Mouse (Mus musculus): ENCODE results near the gene Igfbpl1. TPM values are rescaled to one million over a fixed set of nuclear protein-coding genes. Genes with fewer than 3 reads are reported as not detected.

Gene Igfbpl1
- polyA plus RNA-seq, 1 experiment from 2014 or later, result 0.25 TPM

DNA sequence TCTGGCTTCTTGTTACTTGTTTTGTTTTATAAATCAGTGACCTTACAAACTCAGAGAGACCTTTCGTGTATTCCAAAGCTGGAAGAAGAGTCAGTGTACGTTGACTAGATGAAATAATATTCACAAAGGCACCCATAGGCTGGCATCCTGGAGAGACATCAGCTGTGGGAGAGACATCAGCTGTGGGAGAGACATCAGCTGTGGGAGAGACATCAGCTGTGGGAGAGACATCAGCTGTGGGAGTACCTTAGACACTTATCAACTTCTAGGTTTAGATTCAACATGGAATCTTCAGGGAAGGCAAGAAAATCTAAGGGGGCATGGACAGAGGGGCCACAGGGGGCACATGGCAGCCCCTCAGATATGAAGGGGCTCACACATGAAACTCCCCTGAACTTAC, 19.5 kb upstream of the Igfbpl1 start:
- Histone ChIP-seq H3K4me1 (peaks cover 17% of the 10 kb centered on the region), H3K27me3 (peaks cover 62% of the 10 kb centered on the region), H3K4me3 (no peak overlapping the region), H3K4me2 (replicated peaks) (no peak overlapping the region), H3K9me3 (no peaks in the 10 kb centered on the region), H3K36me3 (no peaks in the 10 kb centered on the region), H3K9ac (no peak overlapping the region), H3K27ac (no peak overlapping the region)
- 90% methylated on average over 2 of the region's 2 CpGs for WGBS
- ATAC-seq (ENCODE audit: low FRiP score, low read depth), result no peak

DNA sequence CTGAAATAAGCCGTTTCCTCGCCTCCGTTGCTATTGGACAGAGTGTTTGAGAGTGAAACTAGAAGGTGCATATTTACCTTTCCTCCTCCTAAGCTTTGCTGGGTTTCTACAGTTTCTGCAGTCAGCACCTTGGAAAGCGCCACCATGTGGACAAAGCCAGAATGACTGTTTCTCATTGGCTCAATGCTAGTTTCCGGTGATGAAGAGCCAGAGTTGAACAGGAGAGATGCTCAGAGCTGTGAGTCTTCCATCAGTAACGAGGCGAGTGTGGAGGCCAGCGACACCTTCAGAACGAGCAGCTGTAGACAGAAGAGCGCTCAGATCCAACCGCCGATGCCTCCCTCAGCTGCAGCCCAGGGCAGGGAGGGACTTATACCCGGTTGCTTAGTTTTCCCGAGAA, 17.6 kb upstream of the Igfbpl1 start:
- H3K27me3 ChIP-seq, result peaks cover 46% of the 10 kb centered on the region

DNA sequence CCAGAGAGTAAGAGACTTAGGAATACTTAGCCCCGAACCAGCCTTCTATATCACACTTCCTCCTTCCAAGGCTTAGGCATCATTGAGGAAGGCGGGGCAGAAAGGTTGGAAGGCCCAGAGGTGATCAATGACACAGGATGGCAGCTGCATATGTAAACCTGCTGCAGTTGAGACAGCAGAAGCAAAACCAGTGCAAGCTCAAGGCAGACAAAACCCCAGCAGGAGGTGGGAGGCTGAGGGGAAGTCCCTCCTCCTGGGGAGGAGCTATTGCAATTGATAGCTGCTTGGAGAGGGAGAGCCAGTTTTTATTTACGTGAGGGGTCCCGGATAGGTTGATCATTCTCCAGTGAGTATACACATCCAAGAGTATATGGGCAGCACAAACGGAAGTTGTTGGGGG, 6.7 kb upstream of the Igfbpl1 start:
- 35% methylated on average over 5 of the region's 5 CpGs for WGBS
- H3K27me3 ChIP-seq, result peaks cover 35% of the 10 kb centered on the region
- H3K4me2 ChIP-seq (replicated peaks), result no peak overlapping the region
- no peaks in the 10 kb centered on the region for H3K4me1 ChIP-seq
- no peak overlapping the region for H3K27ac ChIP-seq
- ATAC-seq (ENCODE audit: low FRiP score, low read depth), result no peak
- H3K36me3 ChIP-seq, result no peaks in the 10 kb centered on the region
- H3K4me3 ChIP-seq, result no peak overlapping the region
- H3K9me3 ChIP-seq, result no peaks in the 10 kb centered on the region
- no peak overlapping the region for H3K9ac ChIP-seq

More for the DNA sequence above, 17.6 kb upstream of the Igfbpl1 start:
- peaks cover 14% of the 10 kb centered on the region for H3K4me1 ChIP-seq
- H3K4me2 ChIP-seq (replicated peaks), result no peak overlapping the region
- H3K4me3 ChIP-seq, result no peak overlapping the region
- H3K9me3 ChIP-seq, result no peaks in the 10 kb centered on the region
- no peak overlapping the region for H3K27ac ChIP-seq
- 46% methylated on average over 14 of the region's 14 CpGs for WGBS
- H3K9ac ChIP-seq, result no peak overlapping the region
- no peaks in the 10 kb centered on the region for H3K36me3 ChIP-seq
- no peak for ATAC-seq (ENCODE audit: low FRiP score, low read depth)

DNA sequence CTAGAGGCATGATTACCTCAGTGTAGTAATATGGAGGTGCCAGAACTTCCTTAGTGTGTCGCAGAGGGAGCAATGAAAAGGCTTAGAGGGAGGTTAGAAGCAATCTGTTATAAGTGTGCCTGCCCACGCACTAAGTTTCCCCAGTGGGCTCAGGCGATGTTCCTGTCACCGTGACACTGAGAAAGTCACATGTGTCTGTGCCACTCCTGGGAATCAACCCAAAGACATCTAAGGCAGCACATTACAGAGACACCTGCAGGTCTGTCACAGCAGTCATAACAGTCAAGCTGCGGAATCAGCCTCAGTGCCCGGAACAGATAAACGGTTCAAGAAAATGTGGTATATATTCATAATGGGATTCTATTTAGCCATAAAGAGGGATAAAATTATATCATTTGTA, 5.3 kb upstream of the Igfbpl1 start:
- Histone ChIP-seq H3K9ac (no peak overlapping the region), H3K4me1 (0 out of 2 replicates have a peak, but pooled peaks cover under 1% of the 10 kb centered on the region), H3K9me3 (no peaks in the 10 kb centered on the region), H3K4me2 (replicated peaks) (no peak overlapping the region), H3K27ac (no peak overlapping the region), H3K4me3 (no peak overlapping the region), H3K27me3 (peaks cover 49% of the 10 kb centered on the region), H3K36me3 (no peaks in the 10 kb centered on the region)
- ATAC-seq (ENCODE audit: low FRiP score, low read depth), result no peak
- 84% methylated on average over 7 of the region's 7 CpGs for WGBS

DNA sequence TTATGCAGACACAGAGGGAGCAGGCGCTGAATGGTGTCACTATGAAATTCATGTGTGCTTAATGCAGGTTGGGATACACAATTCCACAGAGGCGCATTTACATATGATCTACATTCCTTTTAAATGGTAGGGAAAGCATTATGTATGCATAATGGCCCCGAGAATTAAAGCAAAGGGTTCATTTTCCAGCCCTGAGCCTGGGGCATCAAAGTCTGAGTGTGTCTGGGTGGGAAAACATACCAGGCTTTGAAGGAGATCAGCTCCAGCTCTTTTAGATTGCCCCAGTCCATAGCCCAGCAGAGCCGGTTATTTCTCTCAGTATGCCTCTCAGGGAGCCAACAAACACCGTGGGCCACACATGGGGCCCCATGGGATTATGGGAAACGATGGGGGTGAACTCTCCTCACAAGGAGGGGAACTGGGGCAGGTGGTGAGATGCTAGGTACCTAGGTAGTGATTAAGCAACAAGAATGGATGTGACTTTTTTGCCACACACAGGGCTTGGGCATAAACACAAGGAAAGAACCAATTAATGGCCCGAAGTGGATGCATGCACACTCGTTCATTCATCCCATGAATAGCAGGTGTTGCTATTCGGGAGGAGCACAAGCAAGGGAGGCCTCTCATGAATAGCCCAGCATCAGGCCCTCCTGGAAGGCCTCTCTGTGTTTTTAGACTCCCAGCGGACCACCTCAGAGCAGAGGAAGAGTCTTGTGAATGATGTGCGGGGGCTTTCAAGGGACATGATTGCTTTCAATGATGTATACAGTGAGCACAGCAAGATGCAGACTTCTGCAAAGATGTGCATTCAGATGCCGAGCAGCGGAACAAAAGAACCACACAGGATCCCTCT, 3.4 kb upstream of the Igfbpl1 start:
- no peak for ATAC-seq (ENCODE audit: low FRiP score, low read depth)
- Histone ChIP-seq H3K9ac (no peak overlapping the region), H3K36me3 (no peaks in the 10 kb centered on the region), H3K4me2 (replicated peaks) (no peak overlapping the region), H3K27me3 (peaks cover 68% of the 10 kb centered on the region), H3K4me1 (peaks cover 9% of the 10 kb centered on the region), H3K27ac (no peak overlapping the region), H3K4me3 (no peak overlapping the region), H3K9me3 (no peaks in the 10 kb centered on the region)
- 57% methylated on average over 13 of the region's 13 CpGs for WGBS

DNA sequence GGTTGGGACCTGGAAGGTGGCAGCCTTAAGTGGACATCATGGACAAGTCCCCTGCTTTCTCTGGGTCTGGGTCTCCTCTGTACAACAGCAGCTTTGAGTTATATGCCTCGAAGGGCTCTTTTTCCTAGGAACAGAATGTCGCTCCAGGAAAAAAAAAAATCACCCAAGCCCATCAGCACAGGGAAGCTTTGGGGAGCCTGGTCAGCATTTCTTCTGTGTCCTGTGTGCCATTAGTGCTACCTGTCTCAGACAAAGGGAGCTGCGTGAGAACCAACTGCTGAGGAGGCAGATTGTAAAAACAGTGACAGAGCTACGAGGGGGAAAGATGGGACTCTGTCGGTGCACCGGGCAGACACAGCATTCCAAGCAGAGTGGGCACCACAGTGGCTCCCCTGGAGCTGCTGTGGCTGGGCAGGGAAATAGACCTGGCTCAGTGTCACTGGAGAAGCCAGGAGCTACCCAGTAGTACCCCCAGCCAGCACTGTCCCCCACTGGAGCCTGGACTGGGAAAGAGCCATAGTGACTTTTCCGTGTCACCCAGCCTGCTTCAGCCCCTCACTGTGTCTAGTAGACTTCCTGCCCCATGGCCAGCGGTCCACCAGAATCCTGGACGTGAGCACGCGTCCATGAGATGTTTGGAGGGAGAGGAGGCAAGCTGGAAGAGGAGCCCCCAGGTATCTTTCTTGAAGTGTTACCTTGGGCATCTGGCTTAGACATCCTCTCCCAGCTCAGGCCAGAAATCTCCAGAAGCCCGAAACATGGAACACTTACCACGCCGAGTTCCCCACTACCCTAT, 1.8 kb downstream of the Igfbpl1 start:
- no peak overlapping the region for H3K4me3 ChIP-seq
- H3K4me1 ChIP-seq, result peaks cover 29% of the 10 kb centered on the region
- ATAC-seq (ENCODE audit: low FRiP score, low read depth), result no peak
- H3K9me3 ChIP-seq, result no peaks in the 10 kb centered on the region
- no peak overlapping the region for H3K9ac ChIP-seq
- H3K36me3 ChIP-seq, result no peaks in the 10 kb centered on the region
- H3K27me3 ChIP-seq, result peaks cover 90% of the 10 kb centered on the region
- no peak overlapping the region for H3K27ac ChIP-seq
- WGBS, result 25% methylated on average over 14 of the region's 14 CpGs
- H3K4me2 ChIP-seq (replicated peaks), result no peak overlapping the region

DNA sequence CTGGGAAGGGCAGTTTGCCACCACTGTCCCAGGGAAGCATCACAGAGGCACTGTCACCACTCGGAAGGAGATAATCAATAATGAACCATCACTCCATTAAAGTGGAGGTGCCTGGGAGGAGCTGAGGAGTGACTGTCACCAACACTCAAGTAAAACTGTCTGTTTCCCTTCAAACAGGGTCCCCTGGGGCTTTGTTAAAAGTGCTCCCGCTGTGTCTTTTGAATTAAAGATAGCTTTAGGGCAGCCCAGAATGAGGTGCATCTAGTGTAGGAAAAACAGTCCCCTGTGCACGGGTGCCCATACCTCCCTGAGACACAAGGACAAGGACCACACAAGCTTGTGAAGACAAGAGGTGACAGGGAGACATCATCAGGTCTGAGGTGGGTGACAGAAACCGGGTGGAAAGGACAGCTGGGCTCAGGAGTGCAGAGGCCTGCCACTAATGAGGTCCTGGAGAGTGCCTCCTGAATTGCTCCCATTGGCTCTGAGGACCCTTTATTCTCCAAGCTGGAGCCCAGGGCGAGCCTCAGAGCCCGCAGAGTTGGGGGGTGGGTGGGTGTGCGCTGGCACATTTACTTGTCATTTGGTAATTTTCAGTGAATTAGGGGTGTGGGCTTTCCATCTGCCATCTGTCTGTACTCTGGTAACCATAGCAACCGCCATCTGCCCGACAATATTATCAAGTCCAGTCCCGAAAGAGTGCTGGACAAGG, 2.5 kb downstream of the Igfbpl1 start:
- Histone ChIP-seq H3K4me1 (peaks cover 36% of the 10 kb centered on the region), H3K27me3 (peaks cover 82% of the 10 kb centered on the region), H3K9me3 (no peaks in the 10 kb centered on the region), H3K36me3 (no peaks in the 10 kb centered on the region), H3K4me3 (no peak overlapping the region), H3K27ac (no peak overlapping the region), H3K9ac (no peak overlapping the region), H3K4me2 (replicated peaks) (no peak overlapping the region)
- 5% methylated on average over 10 of the region's 10 CpGs for WGBS
- ATAC-seq (ENCODE audit: low FRiP score, low read depth), result no peak

DNA sequence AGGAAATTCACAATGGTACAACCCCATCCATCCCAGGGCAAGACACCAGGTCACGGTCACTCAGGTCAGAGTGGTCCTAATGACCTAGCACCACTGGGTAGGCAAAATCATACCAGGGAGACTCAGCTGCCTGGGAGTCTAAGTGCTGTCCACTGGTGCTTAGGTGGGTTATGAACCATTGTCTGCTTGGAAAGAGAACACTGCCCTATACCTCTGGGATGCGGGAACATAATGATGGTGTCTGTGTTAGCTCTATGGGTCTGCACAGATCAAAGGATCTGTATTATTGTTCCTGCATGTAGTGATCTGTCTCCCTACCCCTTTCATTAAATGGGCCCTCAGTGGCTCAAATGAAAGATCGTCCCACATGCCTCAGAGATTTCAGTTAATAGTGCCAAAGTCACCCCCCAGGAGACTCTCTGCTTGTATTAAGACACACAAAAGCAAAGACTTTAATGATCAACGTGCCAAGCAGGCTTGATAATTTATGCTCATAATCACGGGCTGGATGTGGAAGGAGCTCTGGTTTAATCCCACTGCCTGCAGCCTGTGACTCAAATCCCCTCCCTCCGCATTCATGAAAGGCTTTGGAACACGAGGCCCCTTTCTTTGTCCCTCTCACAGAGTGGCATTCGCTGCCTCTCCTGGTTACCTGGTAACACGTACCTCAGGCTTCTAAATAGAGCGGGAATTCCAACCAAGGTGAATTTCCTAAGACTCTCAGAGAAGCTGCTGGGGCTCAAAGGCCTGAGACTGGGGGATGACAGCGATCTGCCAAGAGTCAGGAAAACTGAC, 3.7 kb downstream of the Igfbpl1 start:
- Histone ChIP-seq H3K4me3 (no peak overlapping the region), H3K27me3 (peaks cover 78% of the 10 kb centered on the region), H3K9ac (no peak overlapping the region), H3K4me1 (peaks cover 46% of the 10 kb centered on the region), H3K4me2 (replicated peaks) (no peak overlapping the region), H3K27ac (no peak overlapping the region), H3K36me3 (no peaks in the 10 kb centered on the region), H3K9me3 (no peaks in the 10 kb centered on the region)
- no peak for ATAC-seq (ENCODE audit: low FRiP score, low read depth)
- WGBS, result 22% methylated on average over 11 of the region's 11 CpGs

DNA sequence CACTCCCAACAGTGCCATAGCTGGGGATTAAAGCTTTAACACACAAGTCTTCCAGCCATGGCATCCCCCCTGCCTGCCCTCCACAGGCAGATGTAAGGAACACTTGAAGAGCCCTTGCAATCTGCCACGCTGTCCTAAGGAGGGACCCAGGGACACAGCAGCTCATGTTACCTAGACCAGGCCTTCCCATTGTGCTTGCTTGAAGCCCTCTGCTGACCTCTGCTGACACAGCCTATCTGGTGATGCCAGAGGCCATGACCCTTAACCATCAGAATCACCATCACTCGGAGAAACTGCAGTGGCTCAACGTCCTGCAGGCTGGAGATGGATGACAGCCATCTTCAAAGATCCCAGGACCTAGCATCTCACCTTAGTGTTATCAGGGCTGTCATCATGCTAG, 4.7 kb downstream of the Igfbpl1 start:
- H3K4me1 ChIP-seq, result peaks cover 46% of the 10 kb centered on the region
- H3K9me3 ChIP-seq, result no peaks in the 10 kb centered on the region
- no peak overlapping the region for H3K4me2 ChIP-seq (replicated peaks)
- H3K4me3 ChIP-seq, result no peak overlapping the region
- peaks cover 71% of the 10 kb centered on the region for H3K27me3 ChIP-seq
- WGBS, result 36% methylated on average over 3 of the region's 3 CpGs
- no peaks in the 10 kb centered on the region for H3K36me3 ChIP-seq
- H3K9ac ChIP-seq, result no peak overlapping the region
- H3K27ac ChIP-seq, result no peak overlapping the region
- no peak for ATAC-seq (ENCODE audit: low FRiP score, low read depth)

DNA sequence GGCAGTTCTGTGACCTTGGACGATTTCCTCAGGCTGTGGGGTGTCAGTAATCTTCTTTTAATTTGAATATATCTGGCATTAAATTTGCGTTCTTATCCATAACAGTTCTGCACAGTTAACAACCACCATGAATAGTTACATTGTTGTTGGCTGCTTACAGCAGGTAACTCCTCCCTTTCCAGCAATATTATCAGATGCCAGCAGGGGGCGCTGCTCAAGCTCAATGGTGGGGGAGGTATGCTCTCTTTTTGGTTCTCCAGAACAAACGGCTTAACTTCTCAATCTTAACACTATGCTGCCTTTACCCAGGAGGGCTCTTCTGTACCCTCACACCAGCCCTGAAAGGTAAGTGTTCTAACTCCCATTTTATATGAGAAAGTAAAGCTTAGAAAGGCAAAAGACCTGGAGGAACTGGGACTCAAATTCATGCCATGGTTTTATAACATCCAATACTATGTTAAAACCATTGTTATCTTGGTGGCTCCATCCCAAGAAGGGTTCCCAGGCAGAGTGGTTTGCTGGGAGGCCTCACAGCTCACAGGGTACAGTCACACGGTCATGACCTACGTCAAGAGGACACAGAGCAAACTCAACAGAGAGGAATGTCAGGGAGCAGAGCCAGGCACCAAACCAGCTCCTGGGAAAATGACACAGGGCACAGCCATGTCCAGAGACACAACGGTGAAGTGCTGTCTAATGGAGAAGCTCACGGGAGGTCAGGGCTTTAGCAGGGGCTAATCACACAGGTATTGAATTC, 6.5 kb downstream of the Igfbpl1 start:
- 38% methylated on average over 8 of the region's 8 CpGs for WGBS
- no peak; the same call in 1 of the 2 replicates for ATAC-seq (ENCODE audit: low FRiP score, low read depth)
- H3K27me3 ChIP-seq, result peaks cover 57% of the 10 kb centered on the region
- H3K4me2 ChIP-seq (replicated peaks), result peak overlapping the region; percentile 70
- no peak overlapping the region for H3K9ac ChIP-seq
- H3K4me1 ChIP-seq, result peaks cover 36% of the 10 kb centered on the region
- 0 out of 2 replicates have a peak overlapping the region, but pooled peaks have one; percentile 35 for H3K4me3 ChIP-seq
- no peaks in the 10 kb centered on the region for H3K9me3 ChIP-seq
- no peaks in the 10 kb centered on the region for H3K36me3 ChIP-seq
- H3K27ac ChIP-seq, result no peak overlapping the region

Data from limb, embryonic 13.5 days (tissue).